Mouse (Mus musculus): ENCODE results near the gene Csk. TPM values are rescaled to one million over a fixed set of nuclear protein-coding genes. Genes with fewer than 3 reads are reported as not detected.

The Csk gene
- polyA plus RNA-seq, 1 experiment = 66.2 TPM

- no peak overlapping the region for H3ac ChIP-seq (ENCODE audit: control insufficient read depth, insufficient read length, low read depth)
- H3K36me3 ChIP-seq (ENCODE audit: control insufficient read depth, insufficient read depth) = no peaks in the 10 kb centered on the region
- no peak overlapping the region for H3K4me3 ChIP-seq (ENCODE audit: insufficient read depth, poor library complexity, severe bottlenecking)
- H3K27me3 ChIP-seq (ENCODE audit: control insufficient read depth, insufficient read depth, insufficient read length) = no peaks in the 10 kb centered on the region
- H3K79me2 ChIP-seq (ENCODE audit: control insufficient read depth, insufficient read depth) = no peaks in the 10 kb centered on the region
- TF ChIP-seq USF1 (IDR thresholded peaks at IDR 0.05; ENCODE audit: low read depth) (no peak), MAX (IDR thresholded peaks at IDR 0.05) (no peak), CEBPB (IDR thresholded peaks at IDR 0.05; ENCODE audit: low read depth) (no peak), MYOG (IDR thresholded peaks at IDR 0.05; ENCODE audit: control insufficient read depth, extremely low read depth, insufficient read length) (no peak), MYOD1 (IDR thresholded peaks at IDR 0.05; ENCODE audit: control insufficient read depth, insufficient read length, low read depth) (no peak), CTCF (IDR thresholded peaks at IDR 0.05; ENCODE audit: control insufficient read depth, insufficient read depth, insufficient read length) (no peak)
- no peaks in the 10 kb centered on the region for H3K79me3 ChIP-seq (ENCODE audit: low read depth)
These were observed 4.4 kb upstream of the Csk start for GRCm38 (mm10) chr9:57657843-57658242.

GRCm38 (mm10) chr9:57656631-57657350 is 3.4 kb upstream of the Csk start:
- no peaks in the 10 kb centered on the region for H3K36me3 ChIP-seq (ENCODE audit: control insufficient read depth, insufficient read depth)
- TF ChIP-seq USF1 (IDR thresholded peaks at IDR 0.05; ENCODE audit: low read depth) (no peak), MYOG (IDR thresholded peaks at IDR 0.05; ENCODE audit: control insufficient read depth, extremely low read depth, insufficient read length) (no peak), MYOD1 (IDR thresholded peaks at IDR 0.05; ENCODE audit: control insufficient read depth, insufficient read length, low read depth) (no peak), MAX (IDR thresholded peaks at IDR 0.05) (no peak), CTCF (IDR thresholded peaks at IDR 0.05; ENCODE audit: control insufficient read depth, insufficient read depth, insufficient read length) (no peak), FOSL1 (IDR thresholded peaks at IDR 0.05; ENCODE audit: insufficient read depth, low read length, poor library complexity, severe bottlenecking) (no peak), CEBPB (IDR thresholded peaks at IDR 0.05; ENCODE audit: low read depth) (no peak)
- H3K79me2 ChIP-seq (ENCODE audit: control insufficient read depth, insufficient read depth) = no peaks in the 10 kb centered on the region
- no peaks in the 10 kb centered on the region for H3K79me3 ChIP-seq (ENCODE audit: low read depth)
- no peak overlapping the region for H3K4me3 ChIP-seq (ENCODE audit: insufficient read depth, poor library complexity, severe bottlenecking)
- no peaks in the 10 kb centered on the region for H3K27me3 ChIP-seq (ENCODE audit: control insufficient read depth, insufficient read depth, insufficient read length)
- no peak overlapping the region for H3ac ChIP-seq (ENCODE audit: control insufficient read depth, insufficient read length, low read depth)

- Histone ChIP-seq H3K79me2 (ENCODE audit: control insufficient read depth, insufficient read depth) (no peaks in the 10 kb centered on the region), H3K36me3 (ENCODE audit: control insufficient read depth, insufficient read depth) (no peaks in the 10 kb centered on the region), H3K79me3 (ENCODE audit: low read depth) (no peaks in the 10 kb centered on the region), H3K27me3 (ENCODE audit: control insufficient read depth, insufficient read depth, insufficient read length) (no peaks in the 10 kb centered on the region), H3ac (ENCODE audit: control insufficient read depth, insufficient read length, low read depth) (peak overlapping the region; percentile 10), H3K4me3 (ENCODE audit: insufficient read depth, poor library complexity, severe bottlenecking) (no peak overlapping the region)
- TF ChIP-seq MAX (IDR thresholded peaks at IDR 0.05) = no peak
- TF ChIP-seq CEBPB (IDR thresholded peaks at IDR 0.05; ENCODE audit: low read depth) = no peak
- TF ChIP-seq FOSL1 (IDR thresholded peaks at IDR 0.05; ENCODE audit: insufficient read depth, low read length, poor library complexity, severe bottlenecking) = no peak
- TF ChIP-seq MYOG (IDR thresholded peaks at IDR 0.05; ENCODE audit: control insufficient read depth, extremely low read depth, insufficient read length) = no peak
- peak; percentile 96 for TF ChIP-seq USF1 (IDR thresholded peaks at IDR 0.05; ENCODE audit: low read depth)
- no peak for TF ChIP-seq CTCF (IDR thresholded peaks at IDR 0.05; ENCODE audit: control insufficient read depth, insufficient read depth, insufficient read length)
These were observed 2.3 kb upstream of the Csk start for GRCm38 (mm10) chr9:57655749-57656148.

- H3K79me2 ChIP-seq (ENCODE audit: control insufficient read depth, insufficient read depth) = no peaks in the 10 kb centered on the region
- no peaks in the 10 kb centered on the region for H3K27me3 ChIP-seq (ENCODE audit: control insufficient read depth, insufficient read depth, insufficient read length)
- H3K4me3 ChIP-seq (ENCODE audit: insufficient read depth, poor library complexity, severe bottlenecking) = no peak overlapping the region
- no peaks in the 10 kb centered on the region for H3K79me3 ChIP-seq (ENCODE audit: low read depth)
- TF ChIP-seq CTCF (IDR thresholded peaks at IDR 0.05; ENCODE audit: control insufficient read depth, insufficient read depth, insufficient read length) = no peak
- TF ChIP-seq FOSL1 (IDR thresholded peaks at IDR 0.05; ENCODE audit: insufficient read depth, low read length, poor library complexity, severe bottlenecking) = no peak
- no peaks in the 10 kb centered on the region for H3K36me3 ChIP-seq (ENCODE audit: control insufficient read depth, insufficient read depth)
- no peak overlapping the region for H3ac ChIP-seq (ENCODE audit: control insufficient read depth, insufficient read length, low read depth)
These were observed 1.5 kb upstream of the Csk start for GRCm38 (mm10) chr9:57654966-57655365.

- Histone ChIP-seq H3K79me2 (ENCODE audit: control insufficient read depth, insufficient read depth) (no peaks in the 10 kb centered on the region), H3ac (ENCODE audit: control insufficient read depth, insufficient read length, low read depth) (no peak overlapping the region), H3K4me3 (ENCODE audit: insufficient read depth, poor library complexity, severe bottlenecking) (no peak overlapping the region), H3K27me3 (ENCODE audit: control insufficient read depth, insufficient read depth, insufficient read length) (no peaks in the 10 kb centered on the region), H3K79me3 (ENCODE audit: low read depth) (no peaks in the 10 kb centered on the region), H3K36me3 (ENCODE audit: control insufficient read depth, insufficient read depth) (no peaks in the 10 kb centered on the region)
- TF ChIP-seq FOSL1 (IDR thresholded peaks at IDR 0.05; ENCODE audit: insufficient read depth, low read length, poor library complexity, severe bottlenecking) = no peak
- TF ChIP-seq MYOG (IDR thresholded peaks at IDR 0.05; ENCODE audit: control insufficient read depth, extremely low read depth, insufficient read length) = no peak
- no peak for TF ChIP-seq CEBPB (IDR thresholded peaks at IDR 0.05; ENCODE audit: low read depth)
- TF ChIP-seq MAX (IDR thresholded peaks at IDR 0.05) = no peak
- no peak for TF ChIP-seq MYOD1 (IDR thresholded peaks at IDR 0.05; ENCODE audit: control insufficient read depth, insufficient read length, low read depth)
- TF ChIP-seq USF1 (IDR thresholded peaks at IDR 0.05; ENCODE audit: low read depth) = no peak
- TF ChIP-seq CTCF (IDR thresholded peaks at IDR 0.05; ENCODE audit: control insufficient read depth, insufficient read depth, insufficient read length) = no peak
These were observed 576 bp downstream of the Csk start for GRCm38 (mm10) chr9:57652855-57653254.

GRCm38 (mm10) chr9:57652351-57652750 is 1.1 kb downstream of the Csk start:
- H3K79me3 ChIP-seq (ENCODE audit: low read depth) = no peaks in the 10 kb centered on the region
- TF ChIP-seq MYOD1 (IDR thresholded peaks at IDR 0.05; ENCODE audit: control insufficient read depth, insufficient read length, low read depth) = no peak
- no peak for TF ChIP-seq USF1 (IDR thresholded peaks at IDR 0.05; ENCODE audit: low read depth)
- no peak for TF ChIP-seq FOSL1 (IDR thresholded peaks at IDR 0.05; ENCODE audit: insufficient read depth, low read length, poor library complexity, severe bottlenecking)
- no peak for TF ChIP-seq CEBPB (IDR thresholded peaks at IDR 0.05; ENCODE audit: low read depth)
- TF ChIP-seq MAX (IDR thresholded peaks at IDR 0.05) = no peak
- TF ChIP-seq CTCF (IDR thresholded peaks at IDR 0.05; ENCODE audit: control insufficient read depth, insufficient read depth, insufficient read length) = no peak
- TF ChIP-seq MYOG (IDR thresholded peaks at IDR 0.05; ENCODE audit: control insufficient read depth, extremely low read depth, insufficient read length) = no peak
- no peaks in the 10 kb centered on the region for H3K79me2 ChIP-seq (ENCODE audit: control insufficient read depth, insufficient read depth)
- no peak overlapping the region for H3K4me3 ChIP-seq (ENCODE audit: insufficient read depth, poor library complexity, severe bottlenecking)
- H3K27me3 ChIP-seq (ENCODE audit: control insufficient read depth, insufficient read depth, insufficient read length) = no peaks in the 10 kb centered on the region
- no peak overlapping the region for H3ac ChIP-seq (ENCODE audit: control insufficient read depth, insufficient read length, low read depth)
- H3K36me3 ChIP-seq (ENCODE audit: control insufficient read depth, insufficient read depth) = no peaks in the 10 kb centered on the region

Measured in C2C12 (cell line).